Mouse (Mus musculus) erythroblast, adult 5-6 weeks (primary cell): Measurements from ENCODE around the gene Prima1. TPM values are rescaled to one million over a fixed set of nuclear protein-coding genes. Genes with fewer than 3 reads are reported as not detected.

Source experiments
- ATAC-seq: replicated peaks from 2 replicates; pipeline ENCODE4 v1.8.0; 2016; ENCODE audit warnings: moderate number of reproducible peaks, mild to moderate bottlenecking, moderate TSS enrichment, inconsistent platforms; ENCODE audit not compliant: poor library complexity, low FRiP score, severe bottlenecking
- total RNA-seq, 2 experiments: library from RNA; stranded (forward) in 1 of 2; stranded (reverse) in 1 of 2; fragments of 150-400 nt in 1 of 2; fragments of 200-764, 138-1000 nt in 1 of 2; gene quantifications; 2 replicates each; pipeline versions ENCODE4 v1.2.3 to v1.2.4; 2015 to 2017; ENCODE audit warnings: low replicate concordance in 2 of 2

Gene Prima1
- total RNA-seq, 2 experiments from 2014 or later = not detected

- ATAC-seq = no peak
Observed at GRCm38 (mm10) chr12:103160721-103161120, 81.2 kb downstream of the Prima1 start.

- ATAC-seq = no peak
Observed at GRCm38 (mm10) chr12:103159016-103159415, 82.9 kb downstream of the Prima1 start.

- no peak for ATAC-seq
Observed at GRCm38 (mm10) chr12:103157129-103157910, 84.6 kb downstream of the Prima1 start.

- no peak for ATAC-seq
Observed at GRCm38 (mm10) chr12:103155406-103155805, 86.5 kb downstream of the Prima1 start.

GRCm38 (mm10) chr12:103154927-103155326 lies 87.0 kb downstream of the Prima1 start:
- ATAC-seq = no peak

- ATAC-seq = no peak
Observed at GRCm38 (mm10) chr12:103150247-103150646, 91.7 kb downstream of the Prima1 start.

Other genes with a start within 250 kb of the Prima1 start
- gene Fam181a, start 68.8 kb upstream of the Prima1 start, total RNA-seq (2015; ENCODE audit: low replicate concordance) = not detected in 2 replicates
- not detected in 2 replicates for gene Fam181a, start 68.8 kb upstream of the Prima1 start, total RNA-seq (2017; ENCODE audit: low replicate concordance)
- gene Asb2, start 113.9 kb upstream of the Prima1 start, total RNA-seq (2015; ENCODE audit: low replicate concordance) = 0.63 TPM in 1 of 2 replicates, not detected in the other
- gene Asb2, start 113.9 kb upstream of the Prima1 start, total RNA-seq (2017; ENCODE audit: low replicate concordance) = 0.09 and 0.28 TPM in 2 replicates
- gene Otub2, start 146.5 kb upstream of the Prima1 start, total RNA-seq (2015; ENCODE audit: low replicate concordance) = 46.6 and 48.4 TPM in 2 replicates
- 67.2 and 67.9 TPM in 2 replicates for gene Otub2, start 146.5 kb upstream of the Prima1 start, total RNA-seq (2017; ENCODE audit: low replicate concordance)
- gene 9330161L09Rik, start 165.7 kb upstream of the Prima1 start, total RNA-seq (2015; ENCODE audit: low replicate concordance) = not detected in 2 replicates
- gene 9330161L09Rik, start 165.7 kb upstream of the Prima1 start, total RNA-seq (2017; ENCODE audit: low replicate concordance) = 0.42 TPM in 1 of 2 replicates, not detected in the other
- gene Ddx24, start 183.7 kb upstream of the Prima1 start, total RNA-seq (2015; ENCODE audit: low replicate concordance) = 21.5 and 31.8 TPM in 2 replicates
- 46.3 and 55.2 TPM in 2 replicates for gene Ddx24, start 183.7 kb upstream of the Prima1 start, total RNA-seq (2017; ENCODE audit: low replicate concordance)
- 125 and 138 TPM in 2 replicates for gene Ifi27, start 192.1 kb upstream of the Prima1 start, total RNA-seq (2015; ENCODE audit: low replicate concordance)
- gene Ifi27, start 192.1 kb upstream of the Prima1 start, total RNA-seq (2017; ENCODE audit: low replicate concordance) = 117 and 145 TPM in 2 replicates
- 7.5 and 30.9 TPM in 2 replicates for gene Ifi27l2a, start 201.5 kb upstream of the Prima1 start, total RNA-seq (2015; ENCODE audit: low replicate concordance)
- 3.2 and 26.5 TPM in 2 replicates for gene Ifi27l2a, start 201.5 kb upstream of the Prima1 start, total RNA-seq (2017; ENCODE audit: low replicate concordance)
- not detected in 2 replicates for gene Ifi27l2b, start 215.1 kb upstream of the Prima1 start, total RNA-seq (2015; ENCODE audit: low replicate concordance)
- not detected in 2 replicates for gene Ifi27l2b, start 215.1 kb upstream of the Prima1 start, total RNA-seq (2017; ENCODE audit: low replicate concordance)